Mouse (Mus musculus): ENCODE measurements at regions not wholly inside any gene's neighbourhood (a gene's known extent, or its start where the extent isn't known, plus 50 kb on each side); places are given as distances from the start of the nearest gene placed in this dataset.

- WGBS: 31% methylated on average over 7 of the region's 7 CpGs
- Histone ChIP-seq H3K36me3 (ENCODE audit: control insufficient read depth, insufficient read depth, low read length) (no peaks in the 10 kb centered on the region), H3K4me2 (replicated peaks; ENCODE audit: low read depth, low read length) (no peak overlapping the region), H3K4me1 (ENCODE audit: control insufficient read depth, insufficient read depth, low read length) (no peaks in the 10 kb centered on the region), H3K9me3 (ENCODE audit: control insufficient read depth, low read length) (no peaks in the 10 kb centered on the region), H3K27me3 (ENCODE audit: control insufficient read depth, insufficient read depth, low read length) (no peaks in the 10 kb centered on the region), H3K27ac (ENCODE audit: low read depth, low read length) (no peak overlapping the region), H3K4me3 (ENCODE audit: low read length) (no peak overlapping the region), H3K9ac (ENCODE audit: low read depth, low read length) (no peak overlapping the region)
- peak; percentile 52; the same call in 1 of the 2 replicates for ATAC-seq (ENCODE audit: low FRiP score, low TSS enrichment)
Observed at GRCm38 (mm10) chr14:68447240-68447923, 846.7 kb downstream of the Synb start.

- Histone ChIP-seq H3K9ac (ENCODE audit: low read depth, low read length) (no peak overlapping the region), H3K9me3 (ENCODE audit: control insufficient read depth, low read length) (no peaks in the 10 kb centered on the region), H3K4me1 (ENCODE audit: control insufficient read depth, insufficient read depth, low read length) (no peaks in the 10 kb centered on the region), H3K4me2 (replicated peaks; ENCODE audit: low read depth, low read length) (no peak overlapping the region), H3K36me3 (ENCODE audit: control insufficient read depth, insufficient read depth, low read length) (no peaks in the 10 kb centered on the region), H3K27ac (ENCODE audit: low read depth, low read length) (no peak overlapping the region), H3K27me3 (ENCODE audit: control insufficient read depth, insufficient read depth, low read length) (no peaks in the 10 kb centered on the region), H3K4me3 (ENCODE audit: low read length) (no peak overlapping the region)
- whole genome bisulfite sequencing: 94% methylated on average over 9 of the region's 9 CpGs
- no peak for ATAC-seq (ENCODE audit: low FRiP score, low TSS enrichment)
Observed at GRCm38 (mm10) chr14:68433326-68433725, 860.8 kb downstream of the Synb start.

- H3K9ac ChIP-seq (ENCODE audit: low read depth, low read length): no peak overlapping the region
- 42% methylated on average over 2 of the region's 2 CpGs for WGBS
- H3K9me3 ChIP-seq (ENCODE audit: control insufficient read depth, low read length): no peaks in the 10 kb centered on the region
- ATAC-seq (ENCODE audit: low FRiP score, low TSS enrichment): no peak
- no peaks in the 10 kb centered on the region for H3K36me3 ChIP-seq (ENCODE audit: control insufficient read depth, insufficient read depth, low read length)
- no peak overlapping the region for H3K4me2 ChIP-seq (replicated peaks; ENCODE audit: low read depth, low read length)
- H3K4me1 ChIP-seq (ENCODE audit: control insufficient read depth, insufficient read depth, low read length): no peaks in the 10 kb centered on the region
- no peaks in the 10 kb centered on the region for H3K27me3 ChIP-seq (ENCODE audit: control insufficient read depth, insufficient read depth, low read length)
- H3K4me3 ChIP-seq (ENCODE audit: low read length): no peak overlapping the region
- no peak overlapping the region for H3K27ac ChIP-seq (ENCODE audit: low read depth, low read length)
Observed at GRCm38 (mm10) chr14:68432111-68432510, 862.0 kb downstream of the Synb start.

- WGBS: 81% methylated on average over 1 of the region's 1 CpGs
- Histone ChIP-seq H3K36me3 (ENCODE audit: control insufficient read depth, insufficient read depth, low read length) (no peaks in the 10 kb centered on the region), H3K27ac (ENCODE audit: low read depth, low read length) (no peak overlapping the region), H3K4me2 (replicated peaks; ENCODE audit: low read depth, low read length) (no peak overlapping the region), H3K9me3 (ENCODE audit: control insufficient read depth, low read length) (no peaks in the 10 kb centered on the region), H3K27me3 (ENCODE audit: control insufficient read depth, insufficient read depth, low read length) (no peaks in the 10 kb centered on the region), H3K9ac (ENCODE audit: low read depth, low read length) (no peak overlapping the region), H3K4me3 (ENCODE audit: low read length) (no peak overlapping the region), H3K4me1 (ENCODE audit: control insufficient read depth, insufficient read depth, low read length) (no peaks in the 10 kb centered on the region)
- ATAC-seq (ENCODE audit: low FRiP score, low TSS enrichment): no peak
Observed at GRCm38 (mm10) chr14:68427235-68427634, 866.9 kb downstream of the Synb start.

- no peaks in the 10 kb centered on the region for H3K36me3 ChIP-seq (ENCODE audit: control insufficient read depth, insufficient read depth, low read length)
- no peak for ATAC-seq (ENCODE audit: low FRiP score, low TSS enrichment)
- WGBS: 88% methylated on average over 1 of the region's 1 CpGs
- H3K27me3 ChIP-seq (ENCODE audit: control insufficient read depth, insufficient read depth, low read length): no peaks in the 10 kb centered on the region
- no peak overlapping the region for H3K27ac ChIP-seq (ENCODE audit: low read depth, low read length)
- no peaks in the 10 kb centered on the region for H3K9me3 ChIP-seq (ENCODE audit: control insufficient read depth, low read length)
- no peak overlapping the region for H3K9ac ChIP-seq (ENCODE audit: low read depth, low read length)
- no peak overlapping the region for H3K4me2 ChIP-seq (replicated peaks; ENCODE audit: low read depth, low read length)
- no peaks in the 10 kb centered on the region for H3K4me1 ChIP-seq (ENCODE audit: control insufficient read depth, insufficient read depth, low read length)
- no peak overlapping the region for H3K4me3 ChIP-seq (ENCODE audit: low read length)
Observed at GRCm38 (mm10) chr14:68392440-68392839, 901.7 kb downstream of the Synb start.

GRCm38 (mm10) chr14:68391875-68392274 is 902.2 kb downstream of the Synb start:
- Histone ChIP-seq H3K27ac (ENCODE audit: low read depth, low read length) (no peak overlapping the region), H3K9me3 (ENCODE audit: control insufficient read depth, low read length) (no peaks in the 10 kb centered on the region), H3K9ac (ENCODE audit: low read depth, low read length) (no peak overlapping the region), H3K27me3 (ENCODE audit: control insufficient read depth, insufficient read depth, low read length) (no peaks in the 10 kb centered on the region), H3K4me1 (ENCODE audit: control insufficient read depth, insufficient read depth, low read length) (no peaks in the 10 kb centered on the region), H3K4me2 (replicated peaks; ENCODE audit: low read depth, low read length) (no peak overlapping the region), H3K4me3 (ENCODE audit: low read length) (no peak overlapping the region), H3K36me3 (ENCODE audit: control insufficient read depth, insufficient read depth, low read length) (no peaks in the 10 kb centered on the region)
- peak; percentile 87 for ATAC-seq (ENCODE audit: low FRiP score, low TSS enrichment)
- WGBS: 13% methylated on average over 3 of the region's 3 CpGs

GRCm38 (mm10) chr14:68381741-68382140 is 912.4 kb downstream of the Synb start:
- H3K27ac ChIP-seq (ENCODE audit: low read depth, low read length): no peak overlapping the region
- H3K9me3 ChIP-seq (ENCODE audit: control insufficient read depth, low read length): no peaks in the 10 kb centered on the region
- 74% methylated on average over 7 of the region's 7 CpGs for WGBS
- no peaks in the 10 kb centered on the region for H3K36me3 ChIP-seq (ENCODE audit: control insufficient read depth, insufficient read depth, low read length)
- H3K27me3 ChIP-seq (ENCODE audit: control insufficient read depth, insufficient read depth, low read length): no peaks in the 10 kb centered on the region
- no peaks in the 10 kb centered on the region for H3K4me1 ChIP-seq (ENCODE audit: control insufficient read depth, insufficient read depth, low read length)
- no peak overlapping the region for H3K4me3 ChIP-seq (ENCODE audit: low read length)
- H3K4me2 ChIP-seq (replicated peaks; ENCODE audit: low read depth, low read length): no peak overlapping the region
- no peak overlapping the region for H3K9ac ChIP-seq (ENCODE audit: low read depth, low read length)
- no peak for ATAC-seq (ENCODE audit: low FRiP score, low TSS enrichment)

GRCm38 (mm10) chr14:68367696-68368095 is 926.4 kb downstream of the Synb start:
- WGBS: 80% methylated on average over 5 of the region's 5 CpGs
- no peaks in the 10 kb centered on the region for H3K9me3 ChIP-seq (ENCODE audit: control insufficient read depth, low read length)
- H3K4me1 ChIP-seq (ENCODE audit: control insufficient read depth, insufficient read depth, low read length): no peaks in the 10 kb centered on the region

GRCm38 (mm10) chr14:68363892-68364291 is 930.2 kb downstream of the Synb start:
- no peak overlapping the region for H3K27ac ChIP-seq (ENCODE audit: low read depth, low read length)
- H3K36me3 ChIP-seq (ENCODE audit: control insufficient read depth, insufficient read depth, low read length): no peaks in the 10 kb centered on the region
- H3K9ac ChIP-seq (ENCODE audit: low read depth, low read length): no peak overlapping the region
- 86% methylated on average over 2 of the region's 2 CpGs for WGBS
- no peaks in the 10 kb centered on the region for H3K4me1 ChIP-seq (ENCODE audit: control insufficient read depth, insufficient read depth, low read length)
- ATAC-seq (ENCODE audit: low FRiP score, low TSS enrichment): no peak
- no peaks in the 10 kb centered on the region for H3K9me3 ChIP-seq (ENCODE audit: control insufficient read depth, low read length)
- no peak overlapping the region for H3K4me2 ChIP-seq (replicated peaks; ENCODE audit: low read depth, low read length)
- H3K4me3 ChIP-seq (ENCODE audit: low read length): no peak overlapping the region
- H3K27me3 ChIP-seq (ENCODE audit: control insufficient read depth, insufficient read depth, low read length): no peaks in the 10 kb centered on the region

More at GRCm38 (mm10) chr14:68367696-68368095, 926.4 kb downstream of the Synb start:
- H3K27me3 ChIP-seq (ENCODE audit: control insufficient read depth, insufficient read depth, low read length): no peaks in the 10 kb centered on the region
- H3K36me3 ChIP-seq (ENCODE audit: control insufficient read depth, insufficient read depth, low read length): no peaks in the 10 kb centered on the region
- H3K4me3 ChIP-seq (ENCODE audit: low read length): no peak overlapping the region
- no peak for ATAC-seq (ENCODE audit: low FRiP score, low TSS enrichment)
- H3K4me2 ChIP-seq (replicated peaks; ENCODE audit: low read depth, low read length): no peak overlapping the region
- no peak overlapping the region for H3K27ac ChIP-seq (ENCODE audit: low read depth, low read length)
- H3K9ac ChIP-seq (ENCODE audit: low read depth, low read length): no peak overlapping the region
